Mouse (Mus musculus): ENCODE measurements around the gene Iqschfp. TPM values are rescaled to one million over a fixed set of nuclear protein-coding genes. Genes with fewer than 3 reads are reported as not detected.

The Iqschfp gene
- polyA plus RNA-seq (2015; fragmentation: Nextera tagmentation; extraction: Ambion mirVana), result not detected in 2 replicates

- H3K9ac ChIP-seq, result no peak within 1 kb of the TSS
- no peaks in the 10 kb centered on the region for H3K27me3 ChIP-seq
- ATAC-seq (ENCODE audit: insufficient number of reproducible peaks, insufficient read depth, low FRiP score, low TSS enrichment, low read depth), result no peak
- H3K36me3 ChIP-seq, result no peaks in the 10 kb centered on the region
- peak within 1 kb of the TSS; percentile 25 for H3K4me2 ChIP-seq
- H3K4me3 ChIP-seq, result no peak within 1 kb of the TSS
- H3K27ac ChIP-seq, result no peak within 1 kb of the TSS
- peaks cover 3% of the 10 kb centered on the region; the same call in 1 of the 2 replicates for H3K4me1 ChIP-seq
- no peaks in the 10 kb centered on the region for H3K9me3 ChIP-seq
- WGBS, result 56% methylated on average over 15 of the region's 15 CpGs
These were observed at the start of gene Iqschfp, which contains the start of gene Iqcj for GRCm38 (mm10) chr3:67892026-67892705. TSS of gene Iqschfp (plus strand) at chr3:67892232. TSS of gene Iqcj (plus strand) at chr3:67892220.

DNA sequence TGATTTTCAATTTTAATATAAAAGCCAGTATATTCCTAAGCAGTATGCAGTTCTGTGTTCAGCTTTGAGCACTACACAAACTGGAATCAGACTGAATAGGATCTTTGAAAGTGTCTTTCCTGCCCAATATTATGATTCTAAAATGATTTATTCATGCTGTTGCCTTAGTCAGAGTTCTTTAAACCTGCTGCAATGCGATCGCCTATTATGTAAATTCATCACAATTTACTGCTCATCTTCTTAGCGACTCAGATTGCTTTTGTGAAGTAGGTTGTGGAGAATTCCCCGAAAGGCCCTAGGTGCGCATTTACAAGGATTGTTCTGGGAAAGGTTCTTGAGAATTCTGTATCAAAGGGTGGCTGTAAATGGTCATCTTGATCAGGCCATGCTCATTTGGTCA, 39.6 kb upstream of the Iqschfp start:
- Histone ChIP-seq H3K9ac (no peak overlapping the region), H3K4me3 (no peak overlapping the region), H3K27ac (no peak overlapping the region), H3K9me3 (no peaks in the 10 kb centered on the region), H3K4me2 (no peak overlapping the region), H3K36me3 (no peaks in the 10 kb centered on the region), H3K4me1 (no peaks in the 10 kb centered on the region), H3K27me3 (no peaks in the 10 kb centered on the region)
- WGBS, result 82% methylated on average over 5 of the region's 5 CpGs
- ATAC-seq (ENCODE audit: insufficient number of reproducible peaks, insufficient read depth, low FRiP score, low TSS enrichment, low read depth), result no peak

DNA sequence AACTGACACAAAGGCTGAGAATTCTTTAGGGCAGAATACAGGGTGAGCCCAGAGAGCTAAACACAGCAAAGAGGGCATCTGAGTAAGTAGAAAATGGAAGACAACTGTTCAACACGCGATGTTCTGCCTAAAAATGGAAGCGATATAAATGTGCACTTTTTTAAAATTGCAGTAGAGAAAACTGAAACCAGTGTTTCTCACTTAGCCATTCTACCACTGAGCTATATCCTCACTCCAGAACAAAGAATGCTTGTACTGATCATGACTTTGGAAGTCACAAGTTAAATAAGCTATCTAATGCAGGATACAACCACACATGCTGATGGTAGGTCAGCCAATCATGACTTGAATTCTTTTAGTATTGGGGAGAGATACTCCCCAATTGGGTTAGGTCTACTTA, 30.5 kb upstream of the Iqschfp start:
- no peaks in the 10 kb centered on the region for H3K36me3 ChIP-seq
- no peak for ATAC-seq (ENCODE audit: insufficient number of reproducible peaks, insufficient read depth, low FRiP score, low TSS enrichment, low read depth)
- H3K27me3 ChIP-seq, result no peaks in the 10 kb centered on the region
- no peak overlapping the region for H3K4me3 ChIP-seq
- H3K9me3 ChIP-seq, result no peaks in the 10 kb centered on the region
- no peak overlapping the region for H3K27ac ChIP-seq
- WGBS, result 86% methylated on average over 3 of the region's 3 CpGs
- H3K9ac ChIP-seq, result no peak overlapping the region
- no peak overlapping the region for H3K4me2 ChIP-seq
- H3K4me1 ChIP-seq, result no peaks in the 10 kb centered on the region

DNA sequence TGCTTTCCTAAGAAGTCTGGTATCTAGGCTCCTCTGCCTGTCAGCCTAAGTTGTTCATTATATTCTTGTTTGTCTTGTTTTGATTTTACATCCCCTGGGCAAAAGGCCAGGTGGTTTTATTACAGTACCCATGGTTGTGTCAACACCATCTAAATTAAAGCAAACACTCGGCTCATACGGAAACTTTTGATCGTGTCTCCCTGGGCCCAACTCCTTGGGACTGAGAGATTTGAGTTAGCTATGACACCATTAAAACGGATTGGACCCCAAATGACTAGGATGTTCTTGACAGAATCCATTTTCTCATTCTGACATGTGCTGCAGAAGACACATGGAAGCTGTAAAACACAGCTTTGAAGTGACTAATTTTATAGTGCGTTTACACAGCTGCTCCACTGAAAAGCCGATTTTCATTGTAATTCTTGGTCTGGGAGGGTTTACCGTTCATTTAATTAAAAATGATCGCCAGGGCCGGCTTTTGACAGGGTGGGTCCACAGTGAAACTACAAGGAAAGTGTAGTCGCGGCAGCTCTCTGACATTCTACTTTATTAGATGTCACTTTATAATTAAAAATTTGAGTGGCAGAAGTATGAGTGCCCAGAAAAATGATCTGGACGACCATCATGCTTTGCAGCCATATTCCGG, 24.5 kb upstream of the Iqschfp start:
- 55% methylated on average over 13 of the region's 13 CpGs for WGBS
- Histone ChIP-seq H3K36me3 (no peaks in the 10 kb centered on the region), H3K4me1 (no peaks in the 10 kb centered on the region), H3K27ac (no peak overlapping the region), H3K9ac (no peak overlapping the region), H3K27me3 (no peaks in the 10 kb centered on the region), H3K9me3 (no peaks in the 10 kb centered on the region), H3K4me2 (no peak overlapping the region), H3K4me3 (no peak overlapping the region)
- ATAC-seq (ENCODE audit: insufficient number of reproducible peaks, insufficient read depth, low FRiP score, low TSS enrichment, low read depth), result no peak

GRCm38 (mm10) chr3:67869424-67869823, 22.6 kb upstream of the Iqschfp start:
- Histone ChIP-seq H3K9ac (no peak overlapping the region), H3K9me3 (no peaks in the 10 kb centered on the region), H3K4me3 (no peak overlapping the region), H3K27me3 (no peaks in the 10 kb centered on the region), H3K4me2 (no peak overlapping the region), H3K36me3 (no peaks in the 10 kb centered on the region), H3K27ac (no peak overlapping the region), H3K4me1 (no peaks in the 10 kb centered on the region)
- ATAC-seq (ENCODE audit: insufficient number of reproducible peaks, insufficient read depth, low FRiP score, low TSS enrichment, low read depth), result no peak
- 90% methylated on average over 1 of the region's 1 CpGs for WGBS

DNA sequence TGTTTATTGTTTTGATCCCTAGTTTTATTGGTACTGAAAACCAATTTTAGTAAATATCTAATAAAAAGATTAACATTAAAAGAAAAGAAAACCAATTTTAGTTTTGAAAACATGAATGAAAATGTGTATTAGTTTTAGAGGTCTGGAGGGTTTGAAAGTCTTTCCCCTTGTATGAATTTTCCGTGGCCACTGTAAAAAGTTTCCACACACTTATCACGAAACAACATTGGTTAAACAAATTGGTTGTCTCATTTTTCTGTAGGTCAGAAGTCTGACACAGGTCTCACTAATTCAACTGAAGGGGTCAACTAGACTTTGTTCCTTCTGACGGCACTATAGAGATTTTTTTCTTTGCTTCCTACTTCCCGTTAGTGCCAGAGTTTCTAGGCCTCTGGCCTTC, 14.8 kb upstream of the Iqschfp start:
- Histone ChIP-seq H3K36me3 (no peaks in the 10 kb centered on the region), H3K4me1 (no peaks in the 10 kb centered on the region), H3K27me3 (no peaks in the 10 kb centered on the region), H3K4me2 (no peak overlapping the region), H3K4me3 (no peak overlapping the region), H3K9me3 (no peaks in the 10 kb centered on the region), H3K9ac (no peak overlapping the region), H3K27ac (no peak overlapping the region)
- WGBS, result 74% methylated on average over 4 of the region's 4 CpGs
- no peak for ATAC-seq (ENCODE audit: insufficient number of reproducible peaks, insufficient read depth, low FRiP score, low TSS enrichment, low read depth)

GRCm38 (mm10) chr3:67884335-67884734, 7.7 kb upstream of the Iqschfp start:
- WGBS, result 77% methylated on average over 3 of the region's 3 CpGs
- Histone ChIP-seq H3K9me3 (no peaks in the 10 kb centered on the region), H3K27me3 (no peaks in the 10 kb centered on the region), H3K27ac (no peak overlapping the region), H3K4me2 (no peak overlapping the region), H3K36me3 (no peaks in the 10 kb centered on the region), H3K4me1 (no peaks in the 10 kb centered on the region), H3K9ac (no peak overlapping the region), H3K4me3 (no peak overlapping the region)
- no peak for ATAC-seq (ENCODE audit: insufficient number of reproducible peaks, insufficient read depth, low FRiP score, low TSS enrichment, low read depth)

DNA sequence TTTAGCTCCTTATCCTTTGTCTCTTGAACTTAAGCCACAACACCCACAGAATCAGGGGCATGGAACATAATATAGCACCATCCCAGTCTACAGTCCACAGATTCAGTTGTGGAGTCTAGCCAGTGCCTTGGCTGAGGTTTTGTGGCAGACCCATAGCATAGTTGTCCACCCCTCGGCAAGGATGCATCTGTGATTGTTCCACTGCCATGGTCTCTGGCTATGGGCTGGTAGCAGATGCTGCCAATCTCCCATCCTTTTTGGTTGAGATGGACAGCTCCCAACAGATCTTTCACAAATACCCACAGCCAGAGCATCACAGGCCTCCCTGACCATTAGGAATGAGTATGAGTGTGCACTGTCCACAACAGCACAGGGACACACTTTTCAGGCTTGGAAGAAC, 5.9 kb upstream of the Iqschfp start:
- 64% methylated on average over 1 of the region's 1 CpGs for WGBS
- H3K9ac ChIP-seq, result no peak overlapping the region
- ATAC-seq (ENCODE audit: insufficient number of reproducible peaks, insufficient read depth, low FRiP score, low TSS enrichment, low read depth), result no peak

DNA sequence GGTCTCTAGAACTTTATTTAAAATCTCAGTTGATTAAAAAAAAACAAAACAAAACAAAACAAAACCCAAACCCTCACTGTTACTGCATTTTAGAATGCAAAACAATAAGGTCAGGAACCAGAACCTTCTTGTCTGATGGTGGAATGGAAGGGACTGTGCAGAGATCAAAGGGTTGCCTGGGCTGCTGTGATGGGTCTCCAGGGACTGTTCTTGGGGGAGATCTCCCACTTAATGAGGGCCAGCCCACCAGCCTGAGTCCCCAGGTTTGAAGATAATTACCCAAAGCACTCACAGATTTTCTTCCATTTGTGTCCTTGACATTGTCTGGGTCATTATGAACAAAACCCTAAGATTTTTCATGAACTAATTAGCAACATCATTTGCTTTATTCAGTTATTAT, 4.8 kb upstream of the Iqschfp start:
- no peak overlapping the region for H3K4me3 ChIP-seq
- no peak overlapping the region for H3K9ac ChIP-seq
- no peak for ATAC-seq (ENCODE audit: insufficient number of reproducible peaks, insufficient read depth, low FRiP score, low TSS enrichment, low read depth)
- peaks cover 2% of the 10 kb centered on the region; the same call in 1 of the 2 replicates for H3K4me1 ChIP-seq
- H3K9me3 ChIP-seq, result no peaks in the 10 kb centered on the region
- no peak overlapping the region for H3K27ac ChIP-seq
- H3K4me2 ChIP-seq, result no peak overlapping the region
- H3K27me3 ChIP-seq, result no peaks in the 10 kb centered on the region
- no peaks in the 10 kb centered on the region for H3K36me3 ChIP-seq

More for the DNA sequence above, 5.9 kb upstream of the Iqschfp start:
- H3K36me3 ChIP-seq, result no peaks in the 10 kb centered on the region
- no peak overlapping the region for H3K4me3 ChIP-seq
- no peaks in the 10 kb centered on the region for H3K9me3 ChIP-seq
- H3K27ac ChIP-seq, result no peak overlapping the region
- no peaks in the 10 kb centered on the region for H3K27me3 ChIP-seq
- no peak overlapping the region for H3K4me2 ChIP-seq
- H3K4me1 ChIP-seq, result no peaks in the 10 kb centered on the region

DNA sequence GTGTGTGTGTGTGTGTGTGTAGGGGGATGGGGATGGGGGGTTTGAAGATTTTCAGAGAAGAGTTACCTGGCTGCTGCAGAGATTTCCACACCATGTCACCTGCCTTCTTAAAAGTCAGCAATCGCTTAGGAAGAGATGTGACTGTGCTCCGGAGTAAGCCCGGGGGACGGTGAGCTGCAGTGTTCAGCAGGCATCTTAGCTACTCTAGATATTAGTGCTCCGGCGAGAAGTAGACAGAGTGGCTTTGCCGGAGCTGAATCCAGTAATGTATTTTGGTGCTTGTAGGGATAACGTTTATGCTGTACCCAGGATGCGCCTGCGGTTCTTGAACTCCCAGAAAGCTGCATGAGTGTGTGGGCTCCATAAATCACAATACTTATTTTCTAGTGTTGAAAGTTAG, 736 bp downstream of the Iqschfp start:
- H3K4me2 ChIP-seq, result peak overlapping the region; percentile 25; the same call in 1 of the 2 replicates
- H3K36me3 ChIP-seq, result no peaks in the 10 kb centered on the region
- WGBS, result 79% methylated on average over 10 of the region's 10 CpGs
- no peak overlapping the region for H3K27ac ChIP-seq
- peaks cover 3% of the 10 kb centered on the region; the same call in 1 of the 2 replicates for H3K4me1 ChIP-seq
- no peak overlapping the region for H3K9ac ChIP-seq
- H3K4me3 ChIP-seq, result no peak overlapping the region
- no peak for ATAC-seq (ENCODE audit: insufficient number of reproducible peaks, insufficient read depth, low FRiP score, low TSS enrichment, low read depth)
- no peaks in the 10 kb centered on the region for H3K9me3 ChIP-seq
- H3K27me3 ChIP-seq, result no peaks in the 10 kb centered on the region

DNA sequence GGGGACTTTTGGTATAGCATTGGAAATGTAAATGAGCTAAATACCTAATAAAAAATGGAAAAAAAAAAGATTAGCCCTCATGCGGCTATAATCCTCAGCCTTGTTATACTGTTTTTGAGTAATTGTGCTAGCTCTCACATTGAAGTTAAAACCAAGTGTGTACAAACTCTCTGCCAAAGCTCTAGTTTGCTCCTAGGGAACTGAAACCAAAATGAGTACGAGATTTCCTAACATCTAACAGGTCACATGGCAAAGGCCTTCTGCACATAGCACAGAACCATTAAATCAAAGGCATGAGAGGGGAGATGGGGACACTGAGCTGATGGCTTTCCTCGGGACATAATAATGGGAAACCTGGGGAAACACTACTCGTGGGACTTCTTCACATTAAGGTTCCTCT, 10.5 kb downstream of the Iqschfp start:
- no peak overlapping the region for H3K4me3 ChIP-seq
- no peak for ATAC-seq (ENCODE audit: insufficient number of reproducible peaks, insufficient read depth, low FRiP score, low TSS enrichment, low read depth)
- no peaks in the 10 kb centered on the region for H3K36me3 ChIP-seq
- no peak overlapping the region for H3K27ac ChIP-seq
- H3K27me3 ChIP-seq, result no peaks in the 10 kb centered on the region
- H3K9ac ChIP-seq, result no peak overlapping the region
- H3K4me1 ChIP-seq, result no peaks in the 10 kb centered on the region
- H3K4me2 ChIP-seq, result no peak overlapping the region
- H3K9me3 ChIP-seq, result no peaks in the 10 kb centered on the region
- 75% methylated on average over 4 of the region's 4 CpGs for WGBS

- Histone ChIP-seq H3K4me2 (no peak overlapping the region), H3K27ac (no peak overlapping the region), H3K9ac (no peak overlapping the region), H3K4me1 (no peaks in the 10 kb centered on the region), H3K36me3 (no peaks in the 10 kb centered on the region), H3K4me3 (no peak overlapping the region), H3K9me3 (no peaks in the 10 kb centered on the region), H3K27me3 (no peaks in the 10 kb centered on the region)
- ATAC-seq (ENCODE audit: insufficient number of reproducible peaks, insufficient read depth, low FRiP score, low TSS enrichment, low read depth), result no peak
- WGBS, result 76% methylated on average over 2 of the region's 2 CpGs
These were observed 16.6 kb downstream of the Iqschfp start for GRCm38 (mm10) chr3:67908586-67908985.

Measured in embryonic facial prominence, embryonic 13.5 days (tissue).